Mouse (Mus musculus) megakaryocyte-erythroid progenitor cell, adult 5-6 weeks (primary cell): ENCODE data around the gene Gm13420. TPM values are rescaled to one million over a fixed set of nuclear protein-coding genes. Genes with fewer than 3 reads are reported as not detected.

ENCODE experiments used
- ATAC-seq: replicated peaks from 2 replicates; pipeline ENCODE4 v1.8.0; 2016; ENCODE audit warnings: mild to moderate bottlenecking, inconsistent platforms; ENCODE audit not compliant: severe bottlenecking, poor library complexity, low FRiP score, low TSS enrichment
- total RNA-seq, 2 experiments: library from RNA; stranded (forward) in 1 of 2; stranded (reverse) in 1 of 2; fragments of 200-1000, 215-1000 nt in 1 of 2; fragments of >200 nt in 1 of 2; fragmentation: Nextera tagmentation in 1 of 2; gene quantifications; 2 replicates each; pipeline ENCODE4 v1.2.3; 2014 to 2017

Gene Gm13420
- total RNA-seq, 2 experiments from 2014 or later = not detected

GRCm38 (mm10) chr2:29706726-29707620 lies 44.5 kb downstream of the Gm13420 start:
- no peak for ATAC-seq

- no peak for ATAC-seq
Observed at GRCm38 (mm10) chr2:29705493-29705892, 46.0 kb downstream of the Gm13420 start.

GRCm38 (mm10) chr2:29703104-29704081 lies 48.1 kb downstream of the Gm13420 start:
- ATAC-seq = no peak

- ATAC-seq = no peak
Observed at GRCm38 (mm10) chr2:29702189-29702588, 49.3 kb downstream of the Gm13420 start.

- no peak for ATAC-seq
Observed at GRCm38 (mm10) chr2:29701393-29701792, 50.1 kb downstream of the Gm13420 start.

GRCm38 (mm10) chr2:29700898-29701297 lies 50.6 kb downstream of the Gm13420 start:
- ATAC-seq = no peak

GRCm38 (mm10) chr2:29698421-29699290 lies 52.8 kb downstream of the Gm13420 start:
- no peak for ATAC-seq

GRCm38 (mm10) chr2:29696207-29696800 lies 55.2 kb downstream of the Gm13420 start:
- ATAC-seq = no peak

Other genes starting within 250 kb of the Gm13420 start
- gene Rapgef1, start 132.0 kb downstream of the Gm13420 start, total RNA-seq (2014; fragmentation: Nextera tagmentation) = 52.4 and 58.0 TPM in 2 replicates
- gene Rapgef1, start 132.0 kb downstream of the Gm13420 start, total RNA-seq (2017) = 30.6 and 41.4 TPM in 2 replicates
- 3.6 TPM in 1 of 2 replicates, not detected in the other for gene Gm13547, start 7.6 kb upstream of the Gm13420 start, total RNA-seq (2014; fragmentation: Nextera tagmentation)
- gene Gm13547, start 7.6 kb upstream of the Gm13420 start, total RNA-seq (2017) = not detected in 2 replicates
- gene Coq4, start 35.8 kb upstream of the Gm13420 start, total RNA-seq (2014; fragmentation: Nextera tagmentation) = 13.6 and 20.9 TPM in 2 replicates
- 4.2 and 7.2 TPM in 2 replicates for gene Coq4, start 35.8 kb upstream of the Gm13420 start, total RNA-seq (2017)
- 36.2 and 44.9 TPM in 2 replicates for gene Trub2, start 36.8 kb upstream of the Gm13420 start, total RNA-seq (2014; fragmentation: Nextera tagmentation)
- gene Trub2, start 36.8 kb upstream of the Gm13420 start, total RNA-seq (2017) = 28.5 and 65.2 TPM in 2 replicates
- 3.6 and 5.5 TPM in 2 replicates for gene Slc27a4, start 50.9 kb upstream of the Gm13420 start, total RNA-seq (2014; fragmentation: Nextera tagmentation)
- gene Slc27a4, start 50.9 kb upstream of the Gm13420 start, total RNA-seq (2017) = 2.1 and 3.3 TPM in 2 replicates
- gene Urm1, start 68.4 kb upstream of the Gm13420 start, total RNA-seq (2014; fragmentation: Nextera tagmentation) = 14.4 and 32.5 TPM in 2 replicates
- 15.8 and 24.9 TPM in 2 replicates for gene Urm1, start 68.4 kb upstream of the Gm13420 start, total RNA-seq (2017)
- gene Cercam, start 117.5 kb upstream of the Gm13420 start, total RNA-seq (2014; fragmentation: Nextera tagmentation) = 46.4 and 54.8 TPM in 2 replicates
- 13.8 and 22.0 TPM in 2 replicates for gene Cercam, start 117.5 kb upstream of the Gm13420 start, total RNA-seq (2017)
- 78.3 and 82.5 TPM in 2 replicates for gene Odf2, start 137.5 kb upstream of the Gm13420 start, total RNA-seq (2014; fragmentation: Nextera tagmentation)
- 70.1 and 83.6 TPM in 2 replicates for gene Odf2, start 137.5 kb upstream of the Gm13420 start, total RNA-seq (2017)
- 39.1 and 52.0 TPM in 2 replicates for gene Gle1, start 183.7 kb upstream of the Gm13420 start, total RNA-seq (2014; fragmentation: Nextera tagmentation)
- gene Gle1, start 183.7 kb upstream of the Gm13420 start, total RNA-seq (2017) = 64.5 and 72.1 TPM in 2 replicates
- 5.2 and 8.1 TPM in 2 replicates for gene Sptan1, start 213.9 kb upstream of the Gm13420 start, total RNA-seq (2014; fragmentation: Nextera tagmentation)
- 9.7 and 19.7 TPM in 2 replicates for gene Sptan1, start 213.9 kb upstream of the Gm13420 start, total RNA-seq (2017)